Mouse (Mus musculus): ENCODE measurements at regions not wholly inside any gene's neighbourhood (a gene's known extent, or its start where the extent isn't known, plus 50 kb on each side); places are given as distances from the start of the nearest gene placed in this dataset.

GRCm38 (mm10) chr1:189993221-189993620 lies 71.1 kb upstream of the Smyd2 start:
- no peak for TF ChIP-seq CTCF (IDR thresholded peaks at IDR 0.05; ENCODE audit: low read depth)
- H3K9ac ChIP-seq = no peak overlapping the region
- 97% methylated on average over 3 of the region's 3 CpGs for WGBS

GRCm38 (mm10) chr1:189991089-189991488 lies 68.9 kb upstream of the Smyd2 start:
- H3K9ac ChIP-seq = no peak overlapping the region
- no peak overlapping the region for H3K27ac ChIP-seq (ENCODE audit: low read depth, low read length)
- 83% methylated on average over 3 of the region's 3 CpGs for WGBS
- H3K4me3 ChIP-seq (ENCODE audit: low read depth, low read length) = no peak overlapping the region
- no peak for TF ChIP-seq CTCF (IDR thresholded peaks at IDR 0.05; ENCODE audit: low read depth)
- no peaks in the 10 kb centered on the region for H3K36me3 ChIP-seq (ENCODE audit: insufficient read depth)
- ATAC-seq (no peak), DNase-seq (no peak)
- no peaks in the 10 kb centered on the region for H3K27me3 ChIP-seq (ENCODE audit: insufficient read depth, low read length)
- no peaks in the 10 kb centered on the region for H3K4me1 ChIP-seq (ENCODE audit: insufficient read depth)
- H3K4me2 ChIP-seq (ENCODE audit: low read depth) = no peak overlapping the region
- no peaks in the 10 kb centered on the region for H3K9me3 ChIP-seq (ENCODE audit: low read length)

More at GRCm38 (mm10) chr1:189993221-189993620, 71.1 kb upstream of the Smyd2 start:
- DNase-seq = no peak
- H3K9me3 ChIP-seq (ENCODE audit: low read length) = no peaks in the 10 kb centered on the region
- no peak for ATAC-seq
- no peaks in the 10 kb centered on the region for H3K36me3 ChIP-seq (ENCODE audit: insufficient read depth)
- H3K27me3 ChIP-seq (ENCODE audit: insufficient read depth, low read length) = no peaks in the 10 kb centered on the region
- no peak overlapping the region for H3K4me2 ChIP-seq (ENCODE audit: low read depth)
- H3K4me1 ChIP-seq (ENCODE audit: insufficient read depth) = no peaks in the 10 kb centered on the region
- no peak overlapping the region for H3K27ac ChIP-seq (ENCODE audit: low read depth, low read length)
- H3K4me3 ChIP-seq (ENCODE audit: low read depth, low read length) = no peak overlapping the region

- H3K27ac ChIP-seq (ENCODE audit: low read depth, low read length) = no peak overlapping the region
- WGBS = 13% methylated on average over 11 of the region's 11 CpGs
- no peak for TF ChIP-seq CTCF (IDR thresholded peaks at IDR 0.05; ENCODE audit: low read depth)
- H3K36me3 ChIP-seq (ENCODE audit: insufficient read depth) = no peaks in the 10 kb centered on the region
- no peaks in the 10 kb centered on the region for H3K27me3 ChIP-seq (ENCODE audit: insufficient read depth, low read length)
- no peak for ATAC-seq
- H3K4me3 ChIP-seq (ENCODE audit: low read depth, low read length) = no peak overlapping the region
- H3K4me2 ChIP-seq (ENCODE audit: low read depth) = no peak overlapping the region
- H3K4me1 ChIP-seq (ENCODE audit: insufficient read depth) = no peaks in the 10 kb centered on the region
- DNase-seq = no peak
- no peaks in the 10 kb centered on the region for H3K9me3 ChIP-seq (ENCODE audit: low read length)
- H3K9ac ChIP-seq = no peak overlapping the region
Measured at GRCm38 (mm10) chr1:189990046-189990622, 68.0 kb upstream of the Smyd2 start.

- H3K27me3 ChIP-seq (ENCODE audit: insufficient read depth, low read length) = no peaks in the 10 kb centered on the region
- no peak overlapping the region for H3K4me3 ChIP-seq (ENCODE audit: low read depth, low read length)
- ATAC-seq = no peak
- no peak overlapping the region for H3K9ac ChIP-seq
- 39% methylated on average over 14 of the region's 14 CpGs for WGBS
- H3K4me1 ChIP-seq (ENCODE audit: insufficient read depth) = no peaks in the 10 kb centered on the region
- H3K4me2 ChIP-seq (ENCODE audit: low read depth) = no peak overlapping the region
- no peak for DNase-seq
- H3K27ac ChIP-seq (ENCODE audit: low read depth, low read length) = no peak overlapping the region
- no peaks in the 10 kb centered on the region for H3K36me3 ChIP-seq (ENCODE audit: insufficient read depth)
- no peak for TF ChIP-seq CTCF (IDR thresholded peaks at IDR 0.05; ENCODE audit: low read depth)
- H3K9me3 ChIP-seq (ENCODE audit: low read length) = no peaks in the 10 kb centered on the region
Measured at GRCm38 (mm10) chr1:189989376-189989775, 67.2 kb upstream of the Smyd2 start.

- Histone ChIP-seq H3K4me3 (ENCODE audit: low read depth, low read length) (no peak overlapping the region), H3K9ac (no peak overlapping the region), H3K4me2 (ENCODE audit: low read depth) (no peak overlapping the region), H3K4me1 (ENCODE audit: insufficient read depth) (no peaks in the 10 kb centered on the region), H3K27me3 (ENCODE audit: insufficient read depth, low read length) (no peaks in the 10 kb centered on the region), H3K36me3 (ENCODE audit: insufficient read depth) (no peaks in the 10 kb centered on the region), H3K9me3 (ENCODE audit: low read length) (no peaks in the 10 kb centered on the region), H3K27ac (ENCODE audit: low read depth, low read length) (no peak overlapping the region)
- WGBS = 96% methylated on average over 3 of the region's 3 CpGs
- no peak for ATAC-seq
- no peak for TF ChIP-seq CTCF (IDR thresholded peaks at IDR 0.05; ENCODE audit: low read depth)
- DNase-seq = no peak
Measured at GRCm38 (mm10) chr1:189988864-189989263, 66.7 kb upstream of the Smyd2 start.

- H3K4me1 ChIP-seq (ENCODE audit: insufficient read depth) = no peaks in the 10 kb centered on the region
- TF ChIP-seq CTCF (IDR thresholded peaks at IDR 0.05; ENCODE audit: low read depth) = no peak
- no peak overlapping the region for H3K9ac ChIP-seq
- DNase-seq (no peak), ATAC-seq (no peak)
- H3K36me3 ChIP-seq (ENCODE audit: insufficient read depth) = no peaks in the 10 kb centered on the region
- 71% methylated on average over 11 of the region's 11 CpGs for WGBS
- H3K4me2 ChIP-seq (ENCODE audit: low read depth) = no peak overlapping the region
- no peak overlapping the region for H3K4me3 ChIP-seq (ENCODE audit: low read depth, low read length)
- H3K9me3 ChIP-seq (ENCODE audit: low read length) = no peaks in the 10 kb centered on the region
- no peaks in the 10 kb centered on the region for H3K27me3 ChIP-seq (ENCODE audit: insufficient read depth, low read length)
- no peak overlapping the region for H3K27ac ChIP-seq (ENCODE audit: low read depth, low read length)
Measured at GRCm38 (mm10) chr1:189985516-189986205, 63.5 kb upstream of the Smyd2 start.

DNA sequence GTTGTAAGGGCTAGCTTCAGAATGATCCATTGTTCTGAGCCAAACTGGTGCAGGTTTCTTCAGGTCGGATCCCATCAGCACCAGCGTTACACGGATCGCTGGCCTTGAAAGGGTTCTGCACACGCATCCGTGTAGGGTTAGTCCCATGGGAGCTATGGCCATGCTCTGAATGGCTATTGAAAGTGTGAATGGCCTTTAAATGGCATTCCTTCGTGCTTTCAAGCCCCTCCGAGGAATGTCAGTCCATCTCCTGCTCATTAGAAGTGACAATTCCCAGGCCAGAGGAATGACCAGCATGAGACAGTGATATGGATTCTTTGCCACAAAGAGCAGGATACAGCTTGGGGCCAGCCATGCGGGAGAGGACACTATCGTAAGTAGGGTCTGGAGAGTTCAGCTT lies 56.1 kb upstream of the Smyd2 start:
- 35% methylated on average over 10 of the region's 10 CpGs for WGBS
- H3K4me3 ChIP-seq (ENCODE audit: low read depth, low read length) = no peak overlapping the region
- no peak overlapping the region for H3K9ac ChIP-seq
- H3K4me1 ChIP-seq (ENCODE audit: insufficient read depth) = no peaks in the 10 kb centered on the region
- no peak for ATAC-seq
- TF ChIP-seq CTCF (IDR thresholded peaks at IDR 0.05; ENCODE audit: low read depth) = no peak
- DNase-seq = no peak
- no peak overlapping the region for H3K4me2 ChIP-seq (ENCODE audit: low read depth)
- no peak overlapping the region for H3K27ac ChIP-seq (ENCODE audit: low read depth, low read length)
- no peaks in the 10 kb centered on the region for H3K27me3 ChIP-seq (ENCODE audit: insufficient read depth, low read length)
- no peaks in the 10 kb centered on the region for H3K36me3 ChIP-seq (ENCODE audit: insufficient read depth)
- no peaks in the 10 kb centered on the region for H3K9me3 ChIP-seq (ENCODE audit: low read length)

All from forebrain, postnatal 0 days (tissue).